Mouse (Mus musculus) embryo, embryonic 11 days (tissue): ENCODE results near the gene Anks3.

Source experiments
- DNase-seq: peaks from one replicate; pipeline ENCODE4 v3.0.0-alpha.2; 2015

The Anks3 gene

DNA sequence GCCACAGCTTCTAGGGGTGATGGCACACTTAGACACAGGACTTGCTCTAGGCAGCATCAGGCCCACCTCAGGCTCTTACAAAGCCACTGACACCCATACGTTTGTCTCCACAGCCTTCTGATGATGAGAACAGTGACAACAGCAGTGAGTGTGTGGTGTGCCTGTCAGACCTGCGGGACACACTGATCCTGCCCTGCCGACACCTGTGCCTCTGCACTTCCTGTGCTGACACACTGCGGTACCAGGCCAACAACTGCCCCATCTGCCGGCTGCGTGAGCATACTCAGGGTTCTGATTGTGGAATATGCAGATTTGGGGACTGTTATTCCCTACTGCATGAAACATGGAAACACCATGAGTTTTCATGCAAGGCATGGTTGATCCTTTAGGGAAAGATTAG lies 41.5 kb downstream of the Anks3 start:
- no peak for DNase-seq

DNA sequence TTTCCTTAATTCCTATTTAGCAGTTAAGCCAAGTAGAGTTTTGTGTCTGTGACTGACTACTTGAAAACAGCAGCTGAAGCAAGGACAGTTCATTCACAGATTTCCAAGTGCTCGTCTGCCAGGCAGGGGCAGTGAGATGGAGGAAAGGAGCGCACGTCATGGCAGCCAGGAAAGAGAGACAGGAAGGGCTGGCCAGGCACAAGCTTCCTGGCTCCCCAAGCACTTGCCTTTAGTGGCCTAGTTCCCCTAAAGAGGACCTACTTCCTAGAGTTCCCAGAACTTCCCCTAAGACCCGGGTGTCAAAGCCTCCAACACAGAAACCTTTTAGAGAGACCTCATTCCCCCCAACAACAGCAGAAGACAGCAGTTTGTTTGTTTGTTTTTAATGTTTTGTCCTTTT lies 43.4 kb downstream of the Anks3 start:
- DNase-seq: no peak

DNA sequence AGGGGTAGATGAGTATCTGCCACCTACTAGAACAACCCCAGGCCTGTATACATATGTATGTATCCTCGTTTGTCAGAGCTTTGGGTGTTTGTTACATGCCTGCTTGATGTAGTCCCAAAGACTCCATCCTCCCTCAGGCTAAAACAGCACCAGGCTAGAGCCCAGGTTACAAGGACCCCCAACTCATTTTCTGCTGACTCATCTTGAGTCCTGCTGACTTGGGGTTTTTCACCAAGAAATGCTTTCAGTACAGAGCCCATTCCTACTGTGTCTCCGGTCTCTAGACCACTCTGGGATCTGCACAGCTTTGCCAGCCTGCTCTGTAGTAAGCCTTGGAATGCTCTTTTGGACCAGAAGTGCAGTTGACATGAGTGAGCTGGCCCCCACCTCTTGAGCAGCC lies 47.4 kb downstream of the Anks3 start:
- DNase-seq: no peak

- no peak for DNase-seq
Measured at GRCm38 (mm10) chr16:4915931-4916330, 48.1 kb downstream of the Anks3 start.

DNA sequence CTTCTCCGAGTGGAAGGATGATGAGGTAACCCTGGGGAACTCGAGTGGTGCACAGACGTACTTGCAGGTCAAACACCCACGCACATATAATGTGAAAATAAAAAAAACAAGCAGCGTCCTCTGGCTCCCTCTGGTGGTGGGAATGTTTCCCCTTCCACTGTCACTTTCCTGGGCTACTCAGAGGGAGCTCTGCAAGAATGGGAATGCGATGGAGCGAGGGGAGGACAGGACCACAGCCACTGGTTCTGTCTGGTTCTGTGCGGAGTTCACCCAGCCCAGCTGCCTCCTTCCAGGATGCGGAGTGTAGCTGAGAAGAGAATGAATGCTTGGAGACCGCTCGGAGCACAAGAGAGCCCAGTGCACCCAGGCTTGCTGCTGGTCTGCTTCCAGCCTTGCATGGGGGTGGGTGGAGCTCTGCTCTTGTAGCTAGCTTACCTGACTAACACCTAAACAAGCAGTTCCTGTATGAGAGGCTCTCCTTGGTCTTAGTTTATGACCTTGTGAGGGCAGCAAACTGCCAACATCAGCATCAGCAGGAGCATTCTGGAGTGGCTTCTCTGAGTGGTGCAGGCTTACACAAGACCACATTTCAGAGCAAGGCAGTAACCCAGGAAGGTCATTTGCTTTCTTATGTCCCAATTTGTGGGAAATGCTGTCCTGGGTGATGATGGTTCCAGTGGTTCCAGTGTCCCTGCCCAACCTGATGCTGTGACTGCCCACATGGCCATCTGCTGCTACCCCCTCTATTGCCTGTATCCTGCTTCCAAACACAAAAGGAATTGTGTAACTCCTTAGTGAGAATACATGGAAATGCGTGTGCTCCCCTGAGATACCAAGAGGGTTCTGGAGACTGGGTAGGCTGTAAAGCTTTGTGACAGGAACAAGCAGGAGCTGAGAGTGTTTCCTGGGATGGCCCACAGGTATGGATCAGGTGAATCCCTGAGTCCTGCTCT lies 49.9 kb downstream of the Anks3 start:
- peak; percentile 83 for DNase-seq

- DNase-seq: no peak
Measured at GRCm38 (mm10) chr16:4912907-4913782, 50.9 kb downstream of the Anks3 start.

- DNase-seq: no peak
Measured at GRCm38 (mm10) chr16:4912074-4912648, 51.8 kb downstream of the Anks3 start.

DNA sequence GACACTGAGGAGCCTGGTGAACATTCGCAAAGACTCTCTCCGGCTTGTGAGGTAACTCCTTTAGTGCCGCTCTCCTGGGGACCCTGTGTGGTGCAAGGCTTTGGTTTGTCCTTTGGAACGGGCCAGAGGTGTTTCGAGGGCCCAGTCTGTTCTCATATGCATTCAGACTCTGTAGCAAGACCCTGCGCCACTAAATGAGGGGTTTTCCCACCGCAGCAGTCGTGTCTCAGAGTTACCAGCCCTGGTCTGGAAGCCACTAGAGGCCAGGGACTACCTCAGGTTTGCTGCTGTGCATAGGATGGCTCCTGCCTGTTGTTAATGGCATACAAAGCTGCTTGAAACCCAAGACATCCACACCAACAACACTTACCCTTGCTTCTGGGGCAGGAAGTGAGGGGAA lies 53.2 kb downstream of the Anks3 start:
- no peak for DNase-seq

DNA sequence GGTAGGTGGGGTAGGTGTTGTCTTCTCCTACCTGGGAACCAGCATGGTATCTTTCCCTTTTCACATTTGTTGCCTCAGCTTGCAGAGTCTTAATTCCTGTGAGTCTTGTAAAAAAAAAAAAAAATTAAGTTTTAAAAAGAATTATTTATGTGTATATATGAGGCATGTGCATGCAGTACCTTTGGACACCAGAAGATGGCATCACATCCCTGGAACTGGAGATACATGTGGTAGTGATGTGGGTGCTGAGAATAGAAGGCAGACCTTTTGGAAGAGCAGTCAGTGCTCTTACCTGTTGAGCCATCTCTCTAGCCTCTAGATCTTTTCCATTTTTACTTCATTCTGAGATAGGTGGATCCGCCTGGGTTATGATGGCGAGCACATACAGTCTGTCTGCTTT lies 54.3 kb downstream of the Anks3 start:
- DNase-seq: no peak

DNA sequence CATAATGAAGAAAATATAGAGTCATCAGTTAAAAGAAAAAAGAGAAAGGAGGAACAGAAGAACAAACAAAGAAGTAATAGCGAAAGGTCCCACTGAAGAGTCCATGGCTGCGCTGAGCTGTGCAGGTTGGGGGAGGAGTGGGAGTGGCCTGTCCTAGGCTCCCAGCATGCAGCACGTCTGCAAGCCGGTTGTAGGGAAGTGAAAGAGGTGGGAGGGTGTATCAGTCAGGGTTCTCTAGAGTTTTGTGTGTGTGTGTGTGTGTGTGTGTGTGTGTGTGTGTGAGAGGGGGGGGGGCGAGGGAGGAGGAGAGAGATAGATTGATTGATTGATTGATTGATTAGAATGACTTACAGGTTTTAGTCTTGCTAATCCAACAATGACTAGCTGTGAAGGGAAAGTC lies 56.0 kb downstream of the Anks3 start:
- DNase-seq: no peak

- no peak for DNase-seq
Measured at GRCm38 (mm10) chr16:4907386-4907785, 56.6 kb downstream of the Anks3 start.

DNA sequence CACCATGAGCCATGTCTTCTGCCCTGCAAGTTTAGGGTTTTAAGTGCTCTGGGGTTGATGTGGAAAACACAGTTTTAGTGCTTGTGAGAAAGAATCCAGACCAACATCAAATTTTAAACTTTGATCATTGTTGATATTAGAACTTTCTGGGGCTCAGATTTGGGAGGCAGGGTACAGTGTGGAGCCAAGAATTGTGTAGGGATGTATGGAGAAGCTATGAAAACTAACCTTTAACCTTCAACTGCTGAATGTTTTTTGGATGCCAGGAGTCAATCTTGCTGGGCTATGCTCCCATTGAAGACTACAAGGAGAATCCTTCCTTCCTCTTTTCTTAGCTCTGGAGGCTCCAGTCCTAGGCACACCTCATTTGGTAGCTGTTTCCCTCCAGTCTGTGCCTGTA lies 57.4 kb downstream of the Anks3 start:
- DNase-seq: no peak

- DNase-seq: no peak
Measured at GRCm38 (mm10) chr16:4905591-4905990, 58.4 kb downstream of the Anks3 start.

GRCm38 (mm10) chr16:4904878-4905277 lies 59.1 kb downstream of the Anks3 start:
- DNase-seq: no peak

DNA sequence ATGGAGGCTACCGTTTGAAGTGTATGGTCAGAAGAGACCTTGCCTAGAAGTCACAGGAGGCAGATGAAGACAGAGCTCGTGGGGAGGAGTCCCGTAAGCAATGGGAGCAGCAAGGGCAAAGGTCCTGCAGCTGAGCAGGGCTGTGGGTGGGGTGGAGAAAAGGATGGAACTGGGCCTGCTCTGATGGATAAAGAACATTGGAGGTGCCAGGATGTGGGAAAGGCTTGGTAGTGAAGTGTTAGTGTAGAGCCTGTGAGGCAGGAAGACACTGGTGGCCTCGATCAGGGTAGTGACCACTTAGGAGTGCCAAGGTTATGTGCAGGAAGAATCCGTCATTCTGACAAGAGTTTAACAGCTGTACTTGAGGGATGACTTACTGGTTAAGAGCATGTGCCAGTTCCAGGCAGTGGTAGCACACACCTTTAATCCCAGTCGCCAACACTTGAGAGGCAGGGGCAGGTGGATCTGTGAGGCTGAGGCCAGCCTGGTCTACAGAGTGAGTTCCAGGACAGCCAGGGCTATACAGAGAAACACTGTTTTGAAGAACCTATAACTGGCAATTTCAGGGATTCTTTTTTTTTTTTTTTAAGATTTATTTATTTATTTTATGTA lies 60.4 kb downstream of the Anks3 start:
- DNase-seq: no peak

DNA sequence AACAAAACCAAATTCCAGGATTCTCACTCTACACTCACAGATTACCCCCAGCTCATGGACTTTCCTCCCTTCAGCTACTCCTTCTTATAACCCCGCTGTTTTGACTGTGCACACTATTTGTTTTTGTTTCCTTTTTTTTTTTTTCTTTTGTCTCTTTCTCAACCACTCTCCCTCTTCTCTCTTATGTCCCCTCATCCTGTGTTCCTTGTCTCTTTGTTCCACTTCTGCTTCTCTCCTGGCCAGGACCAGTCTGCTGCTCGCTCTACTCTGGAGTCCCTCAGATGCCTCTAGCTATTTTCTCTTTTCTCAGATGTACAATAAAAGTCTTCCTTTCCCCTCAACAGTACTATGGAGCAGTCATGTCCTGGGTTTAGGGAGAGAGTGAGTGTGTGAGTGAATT lies 61.6 kb downstream of the Anks3 start:
- DNase-seq: no peak

GRCm38 (mm10) chr16:4901167-4901566 lies 62.8 kb downstream of the Anks3 start:
- no peak for DNase-seq

- DNase-seq: no peak
Measured at GRCm38 (mm10) chr16:4899711-4900110, 64.3 kb downstream of the Anks3 start.

GRCm38 (mm10) chr16:4898881-4899280 lies 65.1 kb downstream of the Anks3 start:
- DNase-seq: no peak

- no peak for DNase-seq
Measured at GRCm38 (mm10) chr16:4897146-4897730, 66.8 kb downstream of the Anks3 start.

DNA sequence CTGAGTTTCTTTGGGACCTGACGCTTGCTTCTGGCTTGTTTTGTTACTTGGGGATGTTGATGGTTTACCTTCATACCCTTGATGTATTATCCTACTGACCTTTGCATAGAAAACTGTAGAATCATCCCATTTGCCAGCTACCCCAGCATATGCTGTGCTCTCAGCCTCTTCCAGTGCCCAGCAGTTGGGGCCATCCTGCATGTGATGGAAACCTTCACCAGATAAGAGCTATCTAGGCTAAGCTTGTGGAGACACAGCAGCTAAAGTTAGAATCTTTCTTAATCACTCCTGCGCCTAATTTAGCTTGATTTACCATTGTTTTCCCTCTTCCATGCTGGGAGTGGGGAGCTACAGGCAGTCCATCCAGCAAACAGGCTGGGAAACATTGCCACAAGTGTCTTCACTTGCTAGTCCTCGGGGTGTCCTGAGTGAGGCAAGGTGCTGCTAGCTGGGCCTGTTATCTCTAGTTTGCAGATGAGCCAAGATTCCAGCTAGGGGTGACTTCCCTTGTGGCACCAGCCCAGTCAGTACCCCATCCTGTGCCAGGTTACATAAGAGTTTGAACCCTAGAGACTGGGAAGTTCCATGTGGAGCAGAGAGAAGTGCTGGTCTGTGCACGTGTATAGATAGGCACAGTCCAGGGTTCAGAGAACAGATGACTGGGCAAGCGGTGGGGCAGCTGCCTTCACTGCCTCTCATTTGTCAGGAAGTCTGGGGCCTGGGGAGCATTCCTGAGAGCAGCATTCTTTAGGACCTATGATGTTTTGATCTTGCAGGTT lies 67.6 kb downstream of the Anks3 start:
- DNase-seq: no peak
